Mouse (Mus musculus) liver, embryonic 18 days (tissue): Measurements from ENCODE around the gene Cdc7. TPM values are rescaled to one million over a fixed set of nuclear protein-coding genes. Genes with fewer than 3 reads are reported as not detected.

Experiments used
- polyA plus RNA-seq: library from polyadenylated mRNA; depleted of rRNA; stranded (reverse); fragments of >200 nt; gene quantifications from 2 replicates; pipeline ENCODE4 v1.2.3, GENCODE M21; 2012; rRNA removed

Gene Cdc7
- 7.9 and 8.5 TPM in 2 replicates for polyA plus RNA-seq

DNA sequence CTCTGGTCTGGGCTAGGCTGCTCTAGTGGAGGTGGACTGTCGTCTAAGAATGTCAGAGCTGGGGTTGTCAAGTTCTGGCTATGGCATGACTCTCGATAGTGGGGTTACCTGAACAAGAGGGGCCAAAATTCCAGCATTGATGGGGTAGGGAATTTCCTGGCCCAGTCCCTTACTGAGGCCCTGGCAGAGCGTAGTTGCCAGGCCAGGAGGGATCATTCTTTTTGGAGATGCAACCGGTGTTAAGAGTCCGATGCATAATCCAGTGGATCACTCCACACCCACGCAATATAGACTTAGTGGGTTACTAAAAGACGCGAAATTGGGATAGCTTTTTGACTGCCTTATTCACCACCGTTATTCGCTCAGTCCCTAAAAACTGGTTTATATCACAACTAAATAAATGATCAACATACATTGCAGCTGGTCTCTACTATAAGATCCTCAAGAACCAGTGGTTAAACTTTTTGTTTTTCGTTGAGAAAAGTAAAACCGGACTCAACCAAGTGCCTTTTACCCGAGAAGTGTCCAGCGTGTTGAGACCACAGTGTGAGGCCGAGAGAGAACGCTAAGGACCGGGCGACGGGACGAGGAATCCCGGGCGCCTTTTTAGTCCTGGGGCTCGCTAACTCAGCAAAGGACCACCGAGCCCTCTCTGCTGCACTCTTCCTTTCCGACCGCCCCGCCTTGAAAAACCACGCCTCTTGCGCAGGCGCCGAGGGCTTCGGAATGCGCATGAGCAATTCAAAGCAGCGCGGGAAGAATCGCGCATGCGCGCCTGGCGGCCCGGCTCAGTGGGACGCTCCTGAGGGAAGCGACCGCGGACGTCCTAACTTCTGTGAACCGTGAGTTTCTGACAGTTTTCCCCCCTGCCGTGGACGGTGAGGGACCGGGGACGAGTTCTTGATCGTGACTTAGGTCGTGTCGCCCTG, at the start of gene Cdc7:
Gene Cdc7, plus strand, starts transcription at position 739 of the 929 bp plus-strand sequence.

DNA sequence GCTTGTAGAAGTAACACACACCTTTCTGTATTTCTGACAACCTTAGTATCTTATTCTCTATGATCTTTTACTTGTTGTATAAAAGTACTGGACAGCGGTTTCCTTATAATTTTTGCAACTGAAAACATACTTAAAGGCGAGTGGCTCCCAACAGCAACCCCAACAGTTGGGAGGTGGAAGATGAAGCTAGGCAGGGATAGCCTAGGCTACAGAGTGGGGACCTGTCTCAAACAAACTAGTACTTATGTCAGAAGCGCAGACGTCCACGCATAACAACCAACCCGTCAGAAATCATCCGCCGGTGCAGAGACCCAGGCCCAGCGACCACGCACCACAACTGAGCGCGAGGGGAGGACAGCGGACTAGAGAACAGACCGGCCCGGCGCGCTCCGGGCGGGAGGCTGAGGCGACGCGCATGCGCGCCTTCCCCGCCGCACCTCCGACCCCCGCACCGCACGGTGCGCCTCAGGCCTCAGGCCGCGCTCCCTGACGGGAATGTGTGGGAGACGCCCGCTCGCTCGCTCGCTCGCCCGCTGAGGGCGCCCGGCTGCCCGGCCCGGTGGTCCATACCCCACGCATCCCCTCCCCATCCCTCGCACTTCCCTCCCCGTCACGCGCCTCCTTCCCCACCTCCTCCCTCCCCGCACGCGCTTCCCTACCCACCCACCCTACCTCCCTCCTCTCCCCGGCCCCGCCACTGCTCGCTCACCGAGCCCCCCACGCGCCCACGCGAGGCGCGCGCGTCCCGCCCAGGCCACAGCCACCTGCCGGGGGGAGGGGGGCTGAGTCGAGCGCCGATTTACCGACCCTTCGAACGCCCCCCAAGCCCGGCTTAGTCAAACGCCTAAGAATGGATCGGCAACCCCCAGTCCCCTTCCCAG, 38.4 kb upstream of the Cdc7 start, which contains the start of gene Hfm1:
Gene Hfm1, minus strand, starts transcription at position 834 of the 881 bp plus-strand sequence.

Other genes with a start within 250 kb of the Cdc7 start
- gene Hfm1, start 38.0 kb upstream of the Cdc7 start, polyA plus RNA-seq = 0.01 and 0.02 TPM in 2 replicates